Mouse (Mus musculus) thymus, postnatal 36 days (tissue): Measurements from ENCODE around the gene Stxbp3.
A peak's percentile ranks its signal among the peaks of the same experiment; 100 is the strongest.
"Not testable (repeated sequence)": the region's sequence is repeated elsewhere in the genome, so short reads cannot be mapped to it uniquely, and the experiment has no call there.

Source experiments
- DNase-seq, 2 experiments: peaks; one replicate each; pipeline ENCODE4 v3.0.0; 2022; ENCODE audit warnings: mixed read lengths in 2 of 2

Gene Stxbp3

DNA sequence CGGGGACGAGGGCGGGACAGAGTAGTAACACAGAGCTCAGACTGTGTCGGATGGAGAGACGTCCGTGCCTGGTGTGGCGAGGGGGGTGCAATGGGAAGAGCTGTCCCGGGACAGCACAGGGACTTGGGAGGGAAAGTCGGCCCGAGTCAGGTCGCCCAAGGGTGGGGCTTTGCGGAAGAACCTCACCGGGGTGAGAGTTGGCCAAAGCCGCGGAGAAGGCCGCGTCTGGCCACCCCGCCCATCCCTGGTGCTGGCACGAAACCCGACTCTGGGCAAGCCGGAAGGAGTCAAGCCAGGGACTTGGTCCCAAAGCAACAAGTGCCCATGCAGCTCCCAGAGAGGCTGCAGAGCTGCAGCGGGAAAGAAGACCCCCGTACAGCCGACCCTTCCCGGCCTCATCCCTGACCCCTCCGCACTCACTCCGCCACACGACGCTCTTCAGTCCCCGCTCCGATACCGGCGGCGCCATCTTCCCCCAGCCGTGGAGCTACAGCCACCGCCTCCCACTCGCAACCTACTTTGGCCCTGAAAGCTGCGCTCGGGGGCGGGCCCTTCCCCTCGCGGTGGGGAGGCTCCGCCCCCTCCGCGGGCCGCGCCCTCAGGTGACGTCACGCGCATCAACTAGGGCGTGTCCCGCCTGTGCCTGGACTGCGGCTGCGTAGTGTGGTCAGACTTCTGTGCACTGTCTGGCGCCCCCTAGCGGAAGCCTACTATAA lies at the start of gene Stxbp3:
Gene Stxbp3 (minus strand): TSS at position 527 of the 716 bp plus-strand sequence.
- DNase-seq, result peak; percentile 98 to 99

DNA sequence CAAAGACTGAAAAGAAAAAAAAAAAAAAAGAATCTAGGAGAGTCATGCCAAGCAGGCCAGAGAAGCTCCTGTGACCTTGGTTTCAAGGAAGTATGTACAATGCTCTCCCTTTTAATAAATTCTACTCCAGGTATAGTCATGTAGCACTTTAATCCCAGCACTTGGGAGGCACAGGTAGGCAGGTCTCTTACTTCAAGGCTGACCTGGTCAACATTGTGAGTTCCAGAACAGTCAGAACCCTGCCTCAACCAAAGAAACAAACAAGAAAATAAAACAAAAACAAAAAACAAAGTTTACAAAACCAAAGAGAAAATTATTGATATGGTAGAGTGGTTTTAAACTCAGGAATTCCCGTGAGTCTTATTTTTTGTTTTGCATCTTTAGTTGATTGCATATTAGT lies 49.6 kb upstream of the Stxbp3 start, which contains the start of gene Fndc7:
Gene Fndc7 (minus strand): TSS at position 101 of the 400 bp plus-strand sequence.
- no peak for DNase-seq

DNA sequence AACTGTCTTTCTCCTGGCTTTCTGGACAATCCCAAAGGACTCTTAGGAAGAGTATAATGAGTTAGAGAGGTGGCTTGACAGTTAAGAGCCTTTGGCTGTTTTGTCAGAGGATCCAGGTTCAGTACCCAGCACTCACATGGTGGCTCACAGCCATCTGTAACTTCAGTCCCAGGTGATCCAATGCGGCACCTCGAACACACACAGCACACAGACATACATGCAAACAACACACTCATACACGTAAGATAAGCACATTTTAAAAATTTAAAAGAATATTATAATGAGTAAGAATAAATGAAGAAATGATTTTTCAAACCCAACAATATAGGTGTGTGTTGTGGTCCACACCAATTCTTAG lies 47.3 kb upstream of the Stxbp3 start:
- DNase-seq, result no peak

GRCm38 (mm10) chr3:108886934-108887617 lies 46.8 kb upstream of the Stxbp3 start:
- no peak for DNase-seq

DNA sequence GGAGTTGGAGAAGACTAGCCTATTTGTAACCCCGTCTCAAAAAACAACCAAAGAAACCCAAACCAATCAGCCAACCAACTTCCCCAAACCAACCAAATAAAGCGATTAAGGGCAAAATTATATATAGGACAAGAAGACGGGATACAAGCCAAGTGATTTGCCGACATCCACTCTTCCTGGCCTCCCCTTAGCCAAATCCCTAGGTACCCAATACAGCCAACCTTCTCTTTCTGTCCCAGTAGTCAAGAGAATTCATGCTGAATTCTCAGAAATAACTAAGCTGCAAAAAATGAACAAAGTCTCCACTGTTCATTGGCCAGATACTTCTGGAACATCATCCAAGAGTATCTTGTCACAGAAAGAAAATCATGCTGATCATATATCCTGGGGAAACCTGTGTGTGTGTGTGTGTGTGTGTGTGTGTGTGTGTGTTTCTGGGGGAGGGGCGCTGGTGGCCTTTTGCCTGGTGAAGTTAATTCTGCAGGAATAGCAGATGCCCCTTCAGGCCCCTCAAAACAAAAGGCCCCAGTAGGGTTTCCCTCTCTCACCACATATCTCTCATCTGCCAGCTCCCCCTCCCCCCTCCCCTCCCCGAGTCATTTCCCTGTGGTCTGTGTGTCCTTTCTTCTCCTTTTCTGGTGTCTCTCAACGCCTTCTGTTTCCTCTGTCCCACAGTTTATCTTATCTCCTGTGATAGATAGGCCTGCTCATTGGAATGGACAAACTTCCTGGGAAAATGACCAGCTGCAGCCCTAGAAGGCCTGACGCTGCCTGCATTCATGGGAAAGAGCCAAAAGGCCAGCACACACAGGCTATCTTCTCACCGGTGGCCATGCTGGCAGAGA lies 45.6 kb upstream of the Stxbp3 start:
- DNase-seq, result peak in 1 of 2 experiments; percentile 13

DNA sequence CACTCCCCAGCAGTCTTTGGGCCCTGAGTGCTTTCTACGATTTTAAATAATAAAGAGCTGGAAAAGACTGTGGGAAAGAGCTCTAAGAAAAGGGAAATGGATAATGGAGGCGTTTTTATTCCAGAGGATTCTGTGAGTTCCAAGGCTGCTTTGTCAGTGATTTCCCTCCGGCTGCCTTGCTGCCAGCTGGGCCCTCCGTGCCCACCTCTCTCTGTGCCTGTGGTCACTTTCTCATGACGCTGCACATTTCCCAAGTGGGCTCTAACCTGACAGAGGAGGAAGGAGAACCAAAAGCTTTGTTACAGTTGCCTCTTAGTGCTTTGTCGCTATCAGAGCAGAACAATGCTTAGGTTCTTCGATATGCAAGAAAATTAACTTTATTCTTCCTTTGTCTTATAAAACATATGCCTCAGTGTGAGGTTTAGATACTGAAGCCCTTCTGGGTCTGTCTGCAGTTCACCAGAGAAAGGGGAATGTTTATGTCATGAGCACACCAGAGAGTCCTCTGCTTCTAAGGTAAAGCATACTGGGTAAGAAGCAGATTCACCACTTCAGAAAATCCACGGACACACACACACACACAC lies 44.5 kb upstream of the Stxbp3 start:
- no peak for DNase-seq

GRCm38 (mm10) chr3:108883067-108883466 lies 42.7 kb upstream of the Stxbp3 start:
- no peak for DNase-seq

DNA sequence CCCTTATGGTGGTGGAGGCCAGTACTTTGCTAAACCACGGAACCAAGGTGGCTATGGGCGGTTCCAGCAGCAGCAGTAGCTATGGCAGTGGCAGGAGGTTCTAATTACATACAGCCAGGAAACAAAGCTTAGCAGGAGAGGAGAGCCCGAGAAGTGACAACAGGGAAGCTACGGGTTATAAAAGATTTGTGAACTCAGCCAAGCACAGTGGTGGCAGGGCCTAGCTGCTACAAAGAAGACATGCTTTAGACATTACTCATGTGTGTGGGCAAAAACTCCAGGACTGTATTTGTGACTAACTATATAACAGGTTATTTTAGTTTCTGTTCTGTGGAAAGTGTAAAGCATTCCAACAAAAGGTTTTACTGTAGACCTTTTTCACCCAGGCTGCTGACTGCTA lies 41.5 kb upstream of the Stxbp3 start:
- DNase-seq, result not testable (repeated sequence)

- peak; percentile 57 to 65 for DNase-seq
Observed at GRCm38 (mm10) chr3:108880544-108881507, 40.5 kb upstream of the Stxbp3 start.

DNA sequence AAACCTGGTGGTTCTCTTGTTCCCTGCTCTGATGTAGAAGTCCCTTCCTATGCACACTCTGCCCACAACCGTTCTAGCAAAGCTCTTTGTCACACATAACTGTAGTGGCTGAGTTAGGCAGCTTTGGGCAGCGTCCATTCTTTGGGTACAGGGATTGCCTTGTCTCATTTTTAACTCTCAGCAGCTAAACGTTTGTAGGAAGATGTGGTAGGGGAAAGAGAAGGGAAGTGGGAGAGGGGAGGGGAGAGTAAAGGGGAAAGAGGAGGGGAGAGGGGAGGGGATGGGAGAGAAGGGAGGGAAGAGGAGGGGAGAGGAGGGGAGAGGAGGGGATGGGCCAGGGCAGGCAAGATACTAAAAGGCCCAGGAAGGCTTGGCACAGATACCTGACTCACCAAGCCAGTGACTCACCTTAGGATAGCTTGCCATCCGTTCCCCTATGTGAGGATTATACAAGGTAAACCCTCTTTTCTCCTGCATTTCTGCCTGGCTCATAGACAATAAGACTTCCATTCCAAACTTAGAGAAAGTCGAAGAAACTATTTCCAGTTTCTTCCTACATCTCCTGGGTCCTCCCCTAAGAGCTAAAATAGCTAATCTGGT lies 39.6 kb upstream of the Stxbp3 start:
- DNase-seq, result no peak

DNA sequence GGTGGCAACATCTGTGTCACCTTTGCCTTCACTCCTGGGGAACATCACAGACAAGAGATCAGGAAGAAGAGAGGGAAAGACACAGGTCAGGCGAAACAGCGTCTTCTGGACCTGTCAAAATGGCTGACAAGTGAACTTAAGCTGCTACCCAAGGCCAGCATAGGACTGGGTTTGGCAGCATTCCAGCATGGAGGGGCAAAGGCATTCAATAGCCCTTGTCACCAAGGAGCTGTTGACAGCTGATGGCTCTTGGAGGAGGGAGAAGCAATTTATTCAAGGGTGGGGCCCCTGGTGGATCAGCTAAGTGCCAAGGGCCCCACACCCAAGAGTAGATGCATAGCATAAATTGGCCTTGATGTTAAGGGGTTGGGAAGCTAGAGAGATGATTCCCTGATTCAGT lies 38.8 kb upstream of the Stxbp3 start:
- DNase-seq, result no peak

DNA sequence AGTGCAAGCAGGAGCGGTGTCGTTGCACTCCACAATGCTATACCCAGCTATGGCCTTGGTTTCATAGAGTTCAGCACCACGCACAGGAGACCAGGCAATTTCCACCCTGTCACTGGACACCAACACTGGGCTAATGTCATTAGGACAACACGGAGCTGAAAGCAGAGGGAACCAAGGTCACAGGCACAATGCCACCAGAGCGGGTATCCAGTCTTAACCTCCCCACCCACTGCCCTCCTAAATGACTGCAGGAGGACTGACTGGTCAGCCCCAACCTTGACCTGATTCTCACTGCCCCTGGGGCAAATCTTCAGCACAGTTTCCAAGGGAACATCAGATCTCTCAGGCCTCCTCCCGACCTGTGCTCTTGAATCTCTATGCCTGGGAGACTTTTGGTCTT lies 30.3 kb upstream of the Stxbp3 start:
- DNase-seq, result no peak

DNA sequence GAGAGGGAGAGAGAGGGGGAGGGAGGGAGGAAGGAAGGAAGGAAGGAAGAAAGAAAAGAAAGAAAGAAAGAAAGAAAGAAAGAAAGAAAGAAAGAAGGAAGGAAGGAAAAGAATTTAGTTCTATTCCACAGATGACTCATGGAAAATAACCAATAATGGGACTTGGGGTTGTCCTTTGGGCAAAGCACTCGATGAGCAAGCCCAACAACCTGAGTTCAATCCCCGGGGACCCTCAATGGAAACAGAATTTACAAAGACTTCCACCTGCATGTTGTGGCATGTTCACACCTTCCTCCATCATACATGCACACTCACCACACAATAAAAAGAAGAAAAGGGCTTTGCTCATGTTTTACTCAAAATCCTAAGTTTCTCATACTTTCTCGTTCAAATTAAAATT lies 27.1 kb upstream of the Stxbp3 start:
- DNase-seq, result no peak

DNA sequence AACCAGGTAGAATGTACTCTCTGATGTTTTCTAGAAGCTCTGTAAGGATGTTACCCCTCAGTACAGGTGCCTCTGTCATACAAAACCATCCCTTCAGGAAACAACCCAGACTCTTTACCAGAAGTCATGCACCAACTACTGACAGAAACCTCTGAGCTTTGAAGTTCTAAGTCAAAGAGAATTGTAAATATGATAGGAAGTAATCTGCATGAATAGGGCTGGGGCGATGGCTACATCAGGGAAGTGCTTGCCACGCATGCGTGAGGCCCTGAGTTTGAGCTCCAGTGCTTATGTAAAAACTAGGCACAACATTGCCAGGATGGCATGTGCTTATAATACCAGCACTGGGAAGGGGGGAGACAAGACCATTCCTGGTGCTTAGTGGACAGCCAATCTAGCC lies 25.4 kb upstream of the Stxbp3 start:
- peak; percentile 61 to 70 for DNase-seq

GRCm38 (mm10) chr3:108865129-108865528 lies 24.8 kb upstream of the Stxbp3 start:
- DNase-seq, result no peak

DNA sequence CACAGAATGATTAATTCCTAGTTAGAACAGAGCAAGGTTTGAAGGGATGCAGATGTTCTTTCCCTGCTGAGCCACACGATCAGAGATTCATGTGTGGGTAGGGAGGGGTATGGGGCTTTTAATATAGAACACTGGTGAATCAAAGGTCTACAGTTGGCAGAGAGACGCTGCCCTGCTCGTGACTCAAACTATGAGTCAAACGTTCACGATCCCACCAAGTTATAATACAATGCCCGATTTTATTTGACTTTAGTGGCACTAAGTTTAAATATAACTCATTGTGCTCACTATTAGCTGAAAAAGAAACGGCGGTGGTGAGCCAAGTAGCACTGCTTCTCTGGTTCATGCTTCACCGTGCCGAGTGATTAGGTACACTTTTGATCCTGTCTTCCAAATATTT lies 22.8 kb upstream of the Stxbp3 start:
- no peak for DNase-seq

GRCm38 (mm10) chr3:108862282-108862681 lies 22.0 kb upstream of the Stxbp3 start:
- DNase-seq, result not testable (repeated sequence)

GRCm38 (mm10) chr3:108860786-108861185 lies 20.5 kb upstream of the Stxbp3 start:
- DNase-seq, result no peak

- DNase-seq, result no peak
Observed at GRCm38 (mm10) chr3:108858231-108858770, 18.0 kb upstream of the Stxbp3 start.

DNA sequence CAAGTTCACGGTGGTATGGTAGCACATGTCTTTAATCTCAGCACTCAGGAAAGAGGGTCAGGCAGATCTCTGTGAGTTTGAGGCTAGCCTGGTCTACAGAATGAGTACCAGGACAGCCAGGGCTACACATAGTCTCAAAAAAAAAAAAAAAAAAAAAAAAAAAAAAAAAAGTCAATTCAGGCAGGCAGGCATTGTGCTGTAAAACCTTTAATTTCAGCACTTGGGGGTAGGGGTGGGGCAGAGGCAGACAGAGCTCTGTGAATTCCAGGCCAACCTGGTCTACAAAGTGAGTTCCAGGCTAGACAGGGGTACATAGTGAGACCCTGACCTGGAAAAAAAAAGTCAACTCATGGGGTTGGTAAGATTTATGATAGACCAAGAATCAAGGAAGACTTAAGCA lies 17.4 kb upstream of the Stxbp3 start:
- DNase-seq, result no peak

DNA sequence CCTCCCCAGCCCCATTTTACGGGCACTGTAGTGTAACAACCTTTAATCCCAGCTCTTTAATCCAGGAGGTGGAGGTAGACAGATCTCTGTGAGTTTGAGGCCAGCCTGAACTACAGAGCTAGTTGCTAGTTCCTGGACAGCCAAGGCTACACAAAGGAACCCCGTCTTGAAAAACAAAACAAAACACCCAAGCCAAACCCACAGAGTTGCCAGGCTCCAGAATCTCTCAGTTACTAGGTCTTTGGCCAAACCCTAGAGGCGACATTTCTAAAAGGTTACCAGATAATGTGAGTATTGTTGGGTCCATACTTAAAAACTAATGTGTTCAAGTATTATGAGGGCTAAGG lies 16.8 kb upstream of the Stxbp3 start:
- no peak for DNase-seq
